Mouse (Mus musculus) liver, adult 2 months (tissue): Measurements from ENCODE around the gene 1110017D15Rik.

Source experiments
- CTCF ChIP-seq: fragments of 200-500 bp; IDR thresholded peaks from 2 replicates; pipeline ENCODE4 v1.5.1; 2011; ENCODE audit warnings: low read depth, low read length, control low read depth
- POLR2A ChIP-seq: fragments of 200-500 bp; IDR thresholded peaks from 2 replicates; pipeline ENCODE4 v1.6.1; 2011; ENCODE audit warnings: low read length, control low read depth; ENCODE audit not compliant: insufficient read depth; ENCODE audit errors: extremely low read depth

- TF ChIP-seq CTCF (no peak), POLR2A (no peak)
Observed at GRCm38 (mm10) chr4:41504325-41504724, 12.8 kb downstream of the 1110017D15Rik start.
